Mouse (Mus musculus) activated CD4-positive, CD25-positive, alpha-beta regulatory T cell, adult 4 months (primary cell): Measurements from ENCODE around the gene Gcnt4. TPM values are rescaled to one million over a fixed set of nuclear protein-coding genes. Genes with fewer than 3 reads are reported as not detected.

ENCODE experiments used
- ATAC-seq: one replicate; pipeline ENCODE4 v1.8.0; 2017
- polyA plus RNA-seq, 2 experiments: library from polyadenylated mRNA; unstranded; fragments of 100-300 nt; shearing (Covaris generic); gene quantifications; one replicate each; pipeline ENCODE4 v1.2.1; 2017

The Gcnt4 gene
- polyA plus RNA-seq, 2 experiments from 2014 or later, result not detected

DNA sequence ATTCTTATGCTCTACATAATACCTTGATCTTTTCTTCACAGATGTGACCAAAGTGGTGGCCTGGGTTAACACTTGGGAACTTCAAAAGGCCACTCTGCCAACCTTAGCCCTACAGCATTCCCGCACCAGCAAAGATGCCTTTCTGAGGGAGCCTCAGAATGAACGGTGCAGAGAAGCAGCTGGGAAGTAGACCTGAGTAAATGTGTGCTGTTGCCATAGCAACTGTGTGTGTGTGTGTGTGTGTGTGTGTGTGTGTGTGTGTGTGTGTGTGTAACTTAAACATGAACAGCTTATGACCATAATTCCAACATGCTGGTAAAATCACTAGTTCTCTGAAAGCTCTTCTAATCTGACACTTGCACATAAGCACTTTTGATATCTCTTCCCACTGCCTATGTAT, 27.4 kb downstream of the Gcnt4 start:
- no peak for ATAC-seq

- ATAC-seq, result peak; percentile 99
These were observed 32.0 kb downstream of the Gcnt4 start for GRCm38 (mm10) chr13:96956466-96956865.

- ATAC-seq, result no peak
These were observed 35.5 kb downstream of the Gcnt4 start for GRCm38 (mm10) chr13:96960019-96960418.

DNA sequence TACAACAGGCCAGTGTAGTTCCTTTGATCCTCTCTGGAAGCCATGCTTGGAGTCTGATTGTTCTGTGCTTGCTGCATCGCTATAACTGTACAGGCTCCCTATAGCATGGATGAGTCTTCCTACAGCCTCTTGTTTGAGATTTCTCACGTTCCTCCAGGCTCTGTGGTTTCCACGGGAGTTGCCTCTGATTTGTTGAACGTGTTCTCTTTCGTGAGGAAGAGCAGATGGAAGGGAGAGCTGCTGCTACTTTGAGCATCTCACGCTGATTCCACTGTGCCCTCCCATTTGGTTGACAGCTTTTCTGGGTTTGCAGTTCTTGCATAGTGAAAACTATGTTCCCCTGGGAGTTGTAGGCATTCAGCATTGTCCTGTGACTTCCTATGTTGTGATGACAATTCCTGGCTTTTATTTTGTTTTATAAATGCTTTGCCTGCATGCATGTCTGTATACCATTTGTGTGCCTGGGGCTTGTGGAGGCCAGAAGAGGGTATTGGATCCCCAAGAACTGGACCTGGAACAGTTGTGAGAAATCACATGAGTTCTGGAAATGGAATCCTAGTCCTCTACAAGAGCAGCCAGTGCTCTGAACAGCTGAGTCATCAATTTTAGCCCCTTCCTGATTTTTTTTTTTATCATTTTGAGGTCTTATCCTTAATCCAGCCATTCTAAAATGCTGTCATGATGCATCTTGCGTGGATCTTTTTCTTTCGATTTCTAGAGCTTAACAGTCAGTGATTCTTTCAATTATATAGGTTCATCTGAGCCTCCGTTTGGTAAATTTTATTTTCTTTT, 37.1 kb downstream of the Gcnt4 start:
- no peak for ATAC-seq

- ATAC-seq, result no peak
These were observed 38.3 kb downstream of the Gcnt4 start for GRCm38 (mm10) chr13:96962801-96963200.

- peak; percentile 68 for ATAC-seq
These were observed 40.5 kb downstream of the Gcnt4 start for GRCm38 (mm10) chr13:96964981-96965380.

DNA sequence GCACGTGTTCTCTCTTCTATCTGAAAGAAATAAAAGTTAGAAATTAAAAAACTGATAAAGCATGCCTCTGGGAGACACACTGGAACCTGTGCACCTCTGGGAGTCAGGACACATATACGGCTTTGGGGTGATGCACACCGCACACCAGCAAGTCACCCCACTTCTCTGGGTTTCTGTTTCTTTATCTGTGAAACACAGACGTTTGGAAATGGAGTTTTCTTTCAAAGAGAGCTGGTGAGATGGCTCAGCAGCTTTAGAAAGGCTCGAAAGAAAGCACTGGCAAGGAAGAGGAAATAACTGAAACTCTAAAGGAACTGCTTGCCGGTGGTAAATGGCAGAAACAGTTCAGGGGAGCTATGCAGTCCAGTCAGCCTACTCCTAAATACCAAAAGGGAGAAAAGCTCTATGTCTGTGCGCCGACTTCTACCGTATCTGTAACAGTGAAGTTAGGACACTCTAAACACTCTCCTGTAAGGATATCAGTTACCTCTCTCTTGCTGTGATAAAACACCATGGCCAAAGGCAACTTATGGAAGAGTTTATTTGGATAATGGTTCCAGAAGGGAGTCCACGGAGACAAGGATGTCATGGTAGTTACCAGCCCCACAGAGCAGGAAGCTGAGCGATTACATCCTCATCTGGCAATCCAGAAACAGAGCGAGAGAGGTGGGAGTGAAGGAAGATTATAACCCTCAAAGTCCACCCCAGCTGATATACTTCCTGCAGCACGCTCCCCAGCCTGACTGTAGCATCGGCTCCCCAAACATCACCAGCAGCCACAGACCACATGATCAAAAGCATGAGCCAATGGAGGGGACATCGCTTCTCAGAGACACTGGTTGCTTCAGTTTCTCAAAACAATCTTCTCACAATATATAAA, 42.0 kb downstream of the Gcnt4 start:
- no peak for ATAC-seq

DNA sequence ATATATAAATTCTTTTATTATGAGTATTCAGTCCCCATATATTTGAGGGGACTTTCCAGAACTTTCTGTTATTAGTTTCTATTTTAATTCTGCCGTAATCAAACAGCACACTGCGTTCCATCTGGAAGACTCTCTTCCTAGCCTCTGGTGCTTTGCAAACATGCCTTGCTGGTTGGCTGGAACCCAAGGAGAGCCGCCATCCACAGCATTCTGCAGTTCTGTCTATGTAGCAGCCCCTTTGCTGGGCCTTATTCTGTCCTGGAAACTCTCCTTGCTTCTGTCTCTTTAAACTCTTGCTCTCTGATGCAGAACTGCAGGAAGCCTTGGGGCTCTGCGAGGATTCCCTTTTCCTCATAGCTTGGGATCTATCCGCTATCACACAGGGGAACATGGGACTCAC, 42.6 kb downstream of the Gcnt4 start:
- no peak for ATAC-seq

DNA sequence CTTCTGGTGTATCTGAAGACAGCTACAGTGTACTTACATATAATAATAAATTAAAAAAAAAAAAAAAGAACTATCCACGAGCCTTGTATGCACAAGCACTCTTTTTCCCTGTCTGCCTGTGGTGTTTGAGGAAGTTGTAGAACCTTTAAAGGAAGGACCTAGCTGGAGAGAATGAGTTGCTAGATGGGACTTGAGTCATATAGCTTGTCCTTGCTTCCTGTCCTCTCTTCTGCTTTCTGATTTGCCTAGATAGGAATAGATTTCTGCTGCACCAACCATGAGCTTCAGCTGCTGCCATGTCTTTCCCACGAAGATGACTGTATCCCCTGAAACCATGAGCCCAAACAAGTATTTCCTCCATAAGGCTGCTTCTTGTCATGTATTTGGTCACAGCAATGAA, 43.3 kb downstream of the Gcnt4 start:
- ATAC-seq, result no peak

GRCm38 (mm10) chr13:96971076-96971475, 46.6 kb downstream of the Gcnt4 start:
- no peak for ATAC-seq

GRCm38 (mm10) chr13:96971861-96972282, 47.4 kb downstream of the Gcnt4 start:
- ATAC-seq, result no peak

DNA sequence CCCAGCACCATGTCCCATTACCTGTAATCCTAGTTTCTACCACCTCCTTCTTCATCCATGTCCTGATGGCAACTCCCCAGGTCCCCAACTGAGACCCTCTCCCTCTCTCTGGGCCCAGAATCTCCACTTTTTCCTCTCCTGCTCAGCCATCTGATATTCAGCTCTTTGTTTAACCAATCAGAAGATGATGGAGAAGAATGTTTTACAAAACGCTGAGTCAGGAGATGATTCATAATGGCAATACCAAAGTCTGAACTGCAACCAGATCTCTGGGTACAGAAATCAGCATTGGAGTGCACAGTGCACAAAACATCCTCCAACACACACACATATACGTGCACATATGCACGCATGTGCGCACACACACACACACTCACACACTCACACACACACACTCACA, 48.8 kb downstream of the Gcnt4 start:
- no peak for ATAC-seq

DNA sequence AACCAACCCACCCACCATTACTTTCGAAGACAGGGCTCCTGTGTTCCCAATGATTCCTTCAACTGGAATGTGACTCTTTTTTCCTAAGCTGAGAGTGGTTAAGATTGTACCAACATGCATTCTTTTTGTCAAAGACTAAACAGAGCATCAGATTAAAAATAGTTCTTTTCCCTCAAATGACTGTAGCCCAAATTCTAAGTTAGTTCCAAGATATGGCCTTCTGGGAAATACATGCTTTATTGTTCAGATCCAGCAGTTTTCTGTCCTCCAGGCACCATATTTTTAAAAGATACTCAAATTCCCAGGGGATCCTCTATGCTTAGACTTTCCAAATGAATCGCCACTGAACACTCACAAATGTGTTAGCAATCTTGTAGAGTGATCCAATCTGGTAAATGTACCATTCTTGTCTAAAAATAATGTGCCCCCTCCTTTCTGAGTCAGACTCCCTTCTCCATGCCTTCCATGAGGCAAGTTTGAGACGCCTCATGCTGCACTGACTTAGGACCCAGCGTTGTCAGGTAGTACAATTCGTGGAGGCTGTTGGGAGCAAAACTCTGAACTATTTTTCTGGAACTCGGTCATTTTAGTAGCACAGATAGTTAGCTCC, 52.6 kb downstream of the Gcnt4 start:
- no peak for ATAC-seq

GRCm38 (mm10) chr13:96980561-96980960, 56.1 kb downstream of the Gcnt4 start:
- ATAC-seq, result no peak

DNA sequence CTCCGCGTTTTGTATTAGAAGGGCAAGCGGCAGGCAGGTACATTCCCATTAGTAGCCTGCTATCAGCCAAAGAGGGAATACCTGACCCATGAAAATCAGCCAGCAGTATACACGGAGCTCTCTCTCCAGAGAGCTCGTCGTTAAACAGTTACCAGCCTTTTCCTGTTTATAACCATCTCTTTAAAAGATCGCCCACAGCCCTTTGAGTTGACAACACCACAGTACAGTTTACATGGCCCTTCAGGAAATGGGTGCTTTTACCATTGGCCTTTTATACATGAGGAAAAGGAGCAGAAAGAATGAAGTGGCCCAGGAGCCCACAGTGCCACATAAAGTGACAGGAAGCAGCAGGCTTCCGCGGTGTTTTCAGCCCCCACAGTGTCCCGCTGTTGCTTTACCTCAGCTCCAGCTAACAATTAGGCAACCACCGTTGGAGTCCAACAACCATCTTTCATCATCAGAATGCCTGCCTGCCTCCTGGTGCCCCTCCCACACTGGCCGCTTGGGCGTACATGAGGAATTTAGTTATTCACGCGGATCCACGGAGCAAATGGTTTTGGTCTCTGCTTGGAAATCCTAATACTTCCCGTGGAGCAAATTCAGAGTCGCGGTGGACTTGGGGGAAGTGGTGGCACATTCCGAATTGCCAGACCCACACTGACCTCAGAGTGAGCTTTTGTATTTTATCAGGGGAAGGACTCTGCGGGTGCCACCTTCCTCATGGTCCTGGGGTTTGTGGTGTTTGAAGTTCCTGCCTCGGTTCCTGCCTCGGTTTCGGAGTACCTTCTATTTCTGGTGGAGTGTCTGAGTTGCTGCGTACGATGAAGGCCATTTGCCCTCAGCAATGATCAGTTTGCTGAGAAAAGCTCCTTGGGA, 59.0 kb downstream of the Gcnt4 start:
- ATAC-seq, result peak; percentile 63

- no peak for ATAC-seq
These were observed 60.2 kb downstream of the Gcnt4 start for GRCm38 (mm10) chr13:96984688-96985087.

DNA sequence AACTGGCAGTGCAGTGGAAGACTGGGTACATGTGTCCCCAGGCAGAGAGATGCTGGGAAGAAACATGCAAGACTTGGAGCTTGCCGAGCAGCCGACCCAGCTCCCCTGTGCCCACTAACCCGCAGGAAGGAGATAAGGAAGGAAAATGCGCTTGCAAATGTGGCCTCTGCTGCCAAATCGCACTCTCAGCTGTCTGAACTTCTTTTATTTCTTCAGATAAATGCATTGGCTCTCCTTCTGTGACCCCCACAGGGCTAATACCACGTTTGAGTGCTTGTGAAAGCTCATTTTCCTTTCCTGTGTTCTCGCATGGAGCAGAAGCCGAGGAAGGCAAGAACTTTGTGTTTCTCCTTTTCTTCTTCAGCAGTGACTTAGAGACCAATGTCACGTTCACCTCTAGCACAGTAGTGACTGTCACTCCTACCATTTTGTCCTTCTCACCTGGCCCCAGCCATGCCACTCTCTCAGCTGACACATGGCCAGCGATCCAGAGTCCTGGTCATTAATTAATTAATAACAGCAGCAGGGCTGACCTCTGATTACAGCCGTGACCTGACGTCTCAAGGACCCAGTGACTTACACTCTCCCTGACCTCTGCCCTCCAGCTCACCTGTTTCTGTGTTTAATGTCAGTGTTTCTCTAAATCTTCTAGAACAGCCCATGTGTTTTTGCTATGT, 61.2 kb downstream of the Gcnt4 start:
- ATAC-seq, result no peak

GRCm38 (mm10) chr13:96989129-96989528, 64.6 kb downstream of the Gcnt4 start:
- ATAC-seq, result no peak

DNA sequence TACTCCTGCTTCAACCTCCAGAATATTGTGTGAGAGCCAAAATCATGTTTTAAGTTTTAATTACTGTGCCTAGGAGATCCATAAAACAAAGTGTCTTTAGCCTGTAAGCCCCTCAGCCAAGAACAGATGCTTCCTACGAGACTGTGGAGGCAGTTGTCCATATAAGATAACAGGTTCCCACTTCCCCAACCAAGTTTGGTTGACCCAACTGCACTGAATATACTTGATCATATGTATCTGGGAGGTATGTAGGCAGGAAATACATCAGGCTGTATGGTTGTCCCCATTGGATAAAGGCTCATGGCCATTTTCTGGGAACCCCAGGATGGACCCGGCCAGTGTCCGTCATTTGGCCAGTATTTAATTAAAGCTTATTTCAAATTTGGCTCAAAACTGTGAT, 65.6 kb downstream of the Gcnt4 start:
- ATAC-seq, result no peak

DNA sequence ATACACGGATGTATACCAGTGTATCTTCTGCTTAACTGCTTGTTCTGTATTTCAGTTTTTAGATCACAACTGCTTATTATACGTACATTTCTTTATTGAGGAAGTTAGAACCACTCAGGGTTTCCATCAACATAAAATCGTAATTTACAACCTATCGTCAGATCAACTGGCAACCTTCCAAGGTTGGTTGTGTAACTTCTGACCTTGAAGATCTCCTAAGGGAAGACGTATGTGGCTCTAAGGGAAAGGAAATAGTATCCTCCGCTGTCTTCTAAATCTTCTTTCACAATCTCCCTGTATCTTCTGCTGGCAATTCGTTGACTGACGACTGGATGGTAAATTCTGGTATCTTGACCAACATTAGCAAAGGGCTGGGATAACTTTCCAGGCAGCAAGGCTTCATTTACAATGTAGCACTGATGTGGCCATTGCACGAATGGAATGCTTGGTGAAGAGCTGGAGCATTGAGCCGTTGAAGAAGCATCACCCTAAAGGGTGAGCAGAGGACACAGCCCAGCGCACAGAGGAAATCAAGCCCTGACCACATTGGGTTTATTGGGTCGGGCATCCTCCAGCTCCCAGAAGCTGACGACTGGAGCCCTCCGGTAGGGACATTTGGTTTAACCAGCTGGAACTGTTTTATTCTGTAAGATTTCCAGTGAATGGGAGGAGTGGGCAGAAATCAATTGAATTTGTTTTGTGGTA, 66.2 kb downstream of the Gcnt4 start:
- no peak for ATAC-seq
